Mouse (Mus musculus) left cerebral cortex, adult 2 months (tissue): ENCODE measurements around the gene Chchd5. TPM values are rescaled to one million over a fixed set of nuclear protein-coding genes. Genes with fewer than 3 reads are reported as not detected.
A peak's percentile ranks its signal among the peaks of the same experiment; 100 is the strongest.

Source experiments
- DNase-seq, 2 experiments: peaks; one replicate each; pipeline ENCODE4 v3.0.0; 2021 to 2022; ENCODE audit warnings: low spot score in 2 of 2, mixed read lengths in 1 of 2; ENCODE audit errors: extremely low spot score in 1 of 2
- H3K27ac ChIP-seq: fragments of 200-600 bp; 2 replicates; pipeline ENCODE4 v1.8.1; 2022
- H3K4me3 ChIP-seq: fragments of 200-600 bp; 2 replicates; pipeline ENCODE4 v1.8.1; 2022
- CTCF ChIP-seq: fragments of 200-600 bp; IDR thresholded peaks from 2 replicates; pipeline ENCODE4 v1.8.1; 2022; ENCODE audit warnings: antibody characterized with exemption, mild to moderate bottlenecking, moderate library complexity
- intact Hi-C: fragments of 180-260 bp; cut with DNase I; formaldehyde crosslinking; loops from one replicate; pipeline ENCODE4 v1.15.1; 2025
- long read RNA-seq, 2 experiments: library from polyadenylated mRNA; stranded (forward); transcript quantifications; one replicate each; pipeline ENCODE4 v2.0.0; 2021; ENCODE audit warnings: borderline mapping rate in 2 of 2
- total RNA-seq, 2 experiments: library from RNA; stranded (reverse); gene quantifications; 2 replicates each; pipeline ENCODE4 v1.2.3; 2021

Gene Chchd5
- 10 to 100 TPM; 10.2 to 12.2 TPM for total RNA-seq
- long read RNA-seq, experiment 1, transcript Chchd5-201 (4 exons, 1,325 nt): major isoform, 6 of 6 reads
- long read RNA-seq, experiment 1, partial matches to known transcripts: 0 of 6 reads
- long read RNA-seq, experiment 1, other reads (novel, unspliced or antisense): 0 of 6 reads
- long read RNA-seq, experiment 2, partial matches to known transcripts: 3 of 7 reads
- long read RNA-seq, experiment 2, other reads (novel, unspliced or antisense): 0 of 7 reads

DNA sequence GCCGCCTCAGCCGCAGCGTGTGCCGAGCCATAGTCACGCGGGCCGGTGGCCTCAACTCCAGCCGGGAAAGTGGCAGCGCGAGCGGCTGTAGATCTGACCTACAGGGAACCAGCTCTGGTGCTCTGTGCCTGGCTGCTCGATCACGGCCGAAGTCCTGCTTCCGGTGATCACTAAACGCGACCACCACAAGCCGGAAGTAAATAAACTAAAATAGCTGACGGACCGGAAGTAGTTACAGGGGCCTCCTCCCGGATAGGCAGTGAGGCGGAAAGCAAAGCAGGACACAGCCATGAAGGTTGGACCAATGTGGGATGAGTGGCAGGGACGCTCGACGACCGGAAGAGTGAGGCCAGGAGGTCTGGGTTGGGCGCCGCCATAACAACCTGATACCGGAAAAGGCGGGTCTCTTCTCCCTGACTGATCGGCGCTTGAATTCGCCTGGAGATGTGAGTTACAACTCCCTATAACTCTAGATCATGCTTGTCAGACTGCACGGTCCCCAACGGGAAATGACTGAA, at the start of gene Chchd5:
Chchd5 (plus strand) TSS at position 289 of the 518 bp plus-strand sequence.
- no peak; the same call in 1 of the 2 replicates for TF ChIP-seq CTCF
- Histone ChIP-seq H3K27ac (peak within 1 kb of the TSS; percentile 95), H3K4me3 (peak within 1 kb of the TSS; percentile 63)
- DNase-seq: peak; percentile 83 to 93
- intact Hi-C loops: loop anchor here (1.0 to 2.0 kb wide), 2 partner anchors 29 to 69 kb away; partner anchors contain the start of genes Polr1b and Slc20a1

DNA sequence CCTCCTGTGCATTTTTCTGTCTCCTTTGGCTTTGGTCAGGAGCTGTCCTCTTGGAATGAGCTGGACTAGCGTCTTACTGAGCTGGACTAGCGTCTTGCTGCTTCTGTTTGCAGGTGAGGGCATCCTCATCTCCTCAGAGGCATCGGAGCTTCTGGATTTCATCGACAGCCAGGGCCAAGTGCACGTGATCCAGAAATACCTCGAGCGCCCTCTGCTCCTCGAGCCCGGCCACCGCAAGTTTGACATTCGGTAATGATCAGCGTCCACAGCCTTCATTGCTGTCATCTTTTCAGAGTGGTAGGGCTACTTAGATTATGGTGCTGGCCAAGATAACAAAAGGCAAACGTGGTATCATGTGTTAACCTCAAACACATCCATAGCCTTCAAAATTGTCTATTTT, 48.4 kb upstream of the Chchd5 start:
- TF ChIP-seq CTCF: no peak
- no peak overlapping the region for H3K4me3 ChIP-seq
- no peak for DNase-seq
- intact Hi-C loops: no loop called here
- no peak overlapping the region for H3K27ac ChIP-seq

DNA sequence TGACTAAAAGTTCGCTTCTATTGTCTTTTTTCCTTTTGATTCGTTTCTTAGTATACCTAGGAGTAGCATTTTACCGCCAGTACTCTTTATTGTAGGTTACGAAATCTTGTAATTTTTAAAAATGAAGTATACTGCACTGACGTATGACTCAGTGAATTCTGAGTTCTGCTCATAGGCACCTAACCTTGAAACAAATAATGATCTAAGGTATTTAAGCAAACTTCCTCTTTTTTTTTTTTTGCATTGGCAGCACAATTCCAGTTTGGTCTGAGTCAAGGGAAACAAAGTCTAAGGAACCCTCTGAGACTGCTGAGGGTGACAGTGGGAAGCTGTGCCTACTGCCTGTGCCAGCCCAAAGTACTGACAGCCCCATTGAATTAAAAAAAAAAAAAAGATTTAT, 46.0 kb upstream of the Chchd5 start:
- intact Hi-C loops: no loop called here
- DNase-seq: no peak
- TF ChIP-seq CTCF: no peak
- Histone ChIP-seq H3K27ac (no peak overlapping the region), H3K4me3 (no peak overlapping the region)

GRCm38 (mm10) chr2:129084959-129085358, 44.5 kb upstream of the Chchd5 start:
- DNase-seq: no peak
- intact Hi-C loops: loop anchor here (2.0 to 5.0 kb wide), 2 partner anchors 18 to 138 kb away; no protein-coding TSS in a partner anchor
- H3K4me3 ChIP-seq: no peak overlapping the region
- H3K27ac ChIP-seq: no peak overlapping the region
- peak; percentile 87 for TF ChIP-seq CTCF

DNA sequence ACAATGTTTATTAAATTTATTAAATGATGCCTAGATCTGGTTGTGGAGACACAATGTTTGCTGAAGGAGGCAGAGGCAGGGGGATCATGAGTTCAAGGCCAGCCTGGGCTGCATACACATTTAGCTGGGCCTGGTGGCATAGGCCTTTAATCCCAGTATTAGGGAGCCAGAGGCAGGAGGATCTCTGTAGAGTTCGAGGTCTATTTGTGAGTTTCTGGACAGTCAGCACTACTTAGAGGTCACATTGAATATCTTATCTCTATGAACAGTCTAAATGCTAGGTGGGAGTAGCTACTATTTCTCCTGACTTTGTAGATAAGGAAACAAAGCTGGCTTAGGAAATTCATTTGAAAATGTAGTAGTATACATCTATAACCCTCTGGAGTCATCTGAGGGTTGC, 42.0 kb upstream of the Chchd5 start:
- Histone ChIP-seq H3K27ac (no peak overlapping the region), H3K4me3 (no peak overlapping the region)
- intact Hi-C loops: loop anchor here (5.0 kb wide), 1 partner anchor 140 kb away; no protein-coding TSS in a partner anchor
- no peak for DNase-seq
- no peak for TF ChIP-seq CTCF

- no peak for DNase-seq
- intact Hi-C loops: no loop called here
These were observed 39.1 kb upstream of the Chchd5 start for GRCm38 (mm10) chr2:129090370-129090769.

GRCm38 (mm10) chr2:129092810-129093209, 36.7 kb upstream of the Chchd5 start:
- no peak overlapping the region for H3K4me3 ChIP-seq
- peak overlapping the region; percentile 83 for H3K27ac ChIP-seq
- intact Hi-C loops: no loop called here
- DNase-seq: peak in 1 of 2 experiments; percentile 55
- TF ChIP-seq CTCF: no peak

More at GRCm38 (mm10) chr2:129090370-129090769, 39.1 kb upstream of the Chchd5 start:
- Histone ChIP-seq H3K27ac (peak overlapping the region; percentile 86), H3K4me3 (no peak overlapping the region)
- TF ChIP-seq CTCF: no peak

GRCm38 (mm10) chr2:129093926-129094724, 35.4 kb upstream of the Chchd5 start:
- TF ChIP-seq CTCF: no peak
- H3K4me3 ChIP-seq: no peak overlapping the region
- peak in 1 of 2 experiments; percentile 39 for DNase-seq
- intact Hi-C loops: no loop called here
- peak overlapping the region; percentile 83 for H3K27ac ChIP-seq

DNA sequence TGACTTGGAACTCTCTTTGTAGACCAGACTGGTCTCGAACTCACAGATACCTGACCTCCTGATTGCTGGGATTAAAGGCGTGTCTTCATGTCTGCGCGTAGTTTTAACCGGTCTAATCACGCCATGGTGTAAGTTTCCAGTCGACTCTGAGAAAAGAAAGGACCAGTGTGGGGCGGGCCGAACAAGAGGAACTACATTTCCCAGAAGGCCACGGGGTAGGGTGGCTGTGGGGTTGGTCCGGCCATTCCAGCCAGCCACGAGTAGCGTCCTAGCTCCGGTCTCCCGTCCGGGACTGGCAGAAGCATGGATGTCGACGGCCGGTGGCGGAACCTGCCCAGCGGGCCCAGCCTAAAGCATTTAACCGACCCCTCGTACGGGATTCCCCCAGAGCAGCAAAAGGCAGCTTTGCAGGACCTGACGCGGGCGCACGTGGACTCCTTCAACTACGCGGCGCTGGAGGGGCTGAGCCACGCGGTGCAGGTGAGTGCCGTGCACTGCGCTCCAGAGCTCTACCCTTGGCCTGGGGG, 28.7 kb upstream of the Chchd5 start, which contains the start of gene Polr1b:
Polr1b (plus strand) TSS at position 212 of the 527 bp plus-strand sequence.
- Histone ChIP-seq H3K27ac (peak within 1 kb of the TSS; percentile 61; the same call in 1 of the 2 replicates), H3K4me3 (peak within 1 kb of the TSS; percentile 87)
- no peak for TF ChIP-seq CTCF
- DNase-seq: peak; percentile 87 to 91
- intact Hi-C loops: loop anchor here (1.0 kb wide), 1 partner anchor 28 kb away; the partner anchor contains the start of gene Chchd5

DNA sequence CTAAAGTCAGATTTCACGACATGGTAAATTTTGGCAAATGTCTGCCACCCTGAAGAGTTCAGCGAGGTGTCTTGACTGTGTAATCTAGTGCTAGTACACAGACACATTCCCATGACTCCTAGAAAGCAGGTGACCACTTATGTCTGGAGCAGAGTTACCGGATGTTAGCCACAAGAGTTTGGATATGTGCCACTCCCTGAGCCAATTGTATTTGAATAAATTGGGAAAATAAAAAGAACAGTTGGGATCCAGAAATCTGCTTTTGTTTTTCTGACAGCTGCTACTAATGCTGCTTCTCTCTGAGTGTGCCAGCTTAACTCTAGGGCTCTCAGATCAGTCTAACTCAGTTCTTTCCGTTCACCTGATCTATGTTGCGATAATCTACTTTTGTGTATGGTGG, 16.6 kb upstream of the Chchd5 start:
- intact Hi-C loops: no loop called here
- no peak overlapping the region for H3K4me3 ChIP-seq
- no peak for TF ChIP-seq CTCF
- no peak for DNase-seq
- H3K27ac ChIP-seq: no peak overlapping the region

DNA sequence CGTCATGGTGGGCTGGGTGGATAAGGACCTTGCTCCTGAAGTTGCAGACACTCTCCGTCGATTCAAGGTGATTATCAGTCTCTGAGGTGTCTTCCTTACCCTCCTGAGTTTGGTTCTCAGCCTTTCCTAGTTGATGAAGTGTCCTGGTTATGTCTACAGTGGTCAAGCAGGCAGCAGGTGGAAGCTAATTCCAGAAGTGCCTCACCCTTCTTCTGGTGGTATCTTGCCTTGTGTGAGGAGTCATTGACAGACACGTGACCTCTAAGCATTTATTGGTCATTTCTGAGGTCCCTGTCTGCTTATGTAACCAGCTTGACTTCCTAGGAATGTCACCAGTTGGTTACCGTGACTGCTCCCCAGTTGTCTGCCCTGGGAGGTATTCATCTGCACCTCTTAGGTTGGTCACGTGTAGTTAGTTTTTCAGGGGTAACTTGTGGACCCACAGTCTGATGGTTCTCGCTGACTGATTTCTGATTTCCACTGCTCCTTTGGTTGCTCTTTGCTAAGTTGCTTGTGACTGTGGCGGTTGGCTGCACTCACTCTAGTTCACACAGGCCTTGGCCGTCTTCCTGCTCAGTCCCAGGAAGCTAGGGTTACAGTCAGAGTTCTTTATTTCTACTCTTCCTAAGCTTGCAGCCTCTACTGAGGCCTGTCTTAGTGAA, 13.7 kb upstream of the Chchd5 start:
- no peak for TF ChIP-seq CTCF
- Histone ChIP-seq H3K4me3 (no peak overlapping the region), H3K27ac (no peak overlapping the region)
- no peak for DNase-seq
- intact Hi-C loops: no loop called here
